Mouse (Mus musculus) layer of hippocampus, postnatal 14 days (tissue): ENCODE results near the gene Irf9. TPM values are rescaled to one million over a fixed set of nuclear protein-coding genes. Genes with fewer than 3 reads are reported as not detected.

ENCODE experiments used
- DNase-seq, 2 experiments: peaks; one replicate each; pipeline ENCODE4 v3.0.0; 2021 to 2022; ENCODE audit warnings: low spot score in 2 of 2, mixed read lengths in 1 of 2
- total RNA-seq, 2 experiments: library from RNA; stranded (reverse); gene quantifications; 2 replicates each; pipeline ENCODE4 v1.2.3; 2021

Irf9 gene
- total RNA-seq, 2 experiments from 2014 or later, result 8.2 to 8.5 TPM

DNA sequence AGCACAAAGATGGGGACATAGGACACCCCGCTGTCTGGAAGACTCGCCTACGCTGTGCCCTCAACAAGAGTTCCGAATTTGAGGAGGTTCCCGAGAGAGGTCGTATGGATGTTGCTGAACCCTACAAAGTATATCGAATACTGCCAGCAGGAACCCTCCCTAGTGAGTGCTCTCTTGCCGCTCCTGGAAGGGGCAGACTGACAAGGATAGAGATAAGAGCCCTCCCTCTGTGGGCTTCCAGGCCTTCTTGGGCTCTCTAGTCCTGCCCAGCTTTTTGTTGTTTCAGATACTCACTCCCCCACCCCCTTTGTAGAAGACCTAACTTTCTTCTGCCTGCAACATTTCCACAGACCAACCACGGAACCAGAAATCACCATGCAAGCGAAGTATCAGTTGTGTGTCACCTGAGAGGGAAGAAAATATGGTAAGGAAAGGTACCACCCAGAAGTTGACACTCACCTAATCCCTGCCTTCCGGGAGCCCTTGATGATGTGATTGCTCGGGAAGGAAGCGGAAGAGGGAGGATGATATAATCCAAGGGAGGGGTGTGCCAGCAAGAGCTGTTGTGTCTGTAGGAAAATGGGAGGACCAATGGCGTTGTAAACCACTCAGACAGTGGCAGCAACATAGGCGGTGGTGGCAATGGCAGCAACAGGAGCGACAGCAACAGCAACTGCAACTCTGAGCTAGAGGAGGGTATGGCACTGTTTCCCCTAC is 2.5 kb downstream of the Irf9 start:
- no peak for DNase-seq

DNA sequence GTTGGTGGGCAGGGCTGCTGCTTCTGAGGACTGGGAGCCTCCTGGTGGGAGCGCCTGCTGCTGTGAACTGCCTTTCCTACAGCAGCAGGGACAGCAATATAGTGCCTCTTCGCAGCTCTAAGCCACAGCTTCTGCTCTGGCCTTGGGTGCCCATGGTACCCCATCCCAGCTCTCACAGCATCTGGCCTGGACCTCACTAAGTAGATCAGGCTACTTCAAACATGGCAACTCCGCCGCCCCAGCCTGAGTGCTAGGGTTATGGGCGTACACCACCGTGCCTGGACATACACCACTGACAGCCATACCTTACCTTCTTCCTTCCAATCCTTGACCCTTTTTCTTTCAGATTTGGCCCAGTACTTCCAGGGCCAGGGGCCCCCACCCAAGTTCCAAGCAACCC is 5.0 kb downstream of the Irf9 start:
- no peak for DNase-seq

DNA sequence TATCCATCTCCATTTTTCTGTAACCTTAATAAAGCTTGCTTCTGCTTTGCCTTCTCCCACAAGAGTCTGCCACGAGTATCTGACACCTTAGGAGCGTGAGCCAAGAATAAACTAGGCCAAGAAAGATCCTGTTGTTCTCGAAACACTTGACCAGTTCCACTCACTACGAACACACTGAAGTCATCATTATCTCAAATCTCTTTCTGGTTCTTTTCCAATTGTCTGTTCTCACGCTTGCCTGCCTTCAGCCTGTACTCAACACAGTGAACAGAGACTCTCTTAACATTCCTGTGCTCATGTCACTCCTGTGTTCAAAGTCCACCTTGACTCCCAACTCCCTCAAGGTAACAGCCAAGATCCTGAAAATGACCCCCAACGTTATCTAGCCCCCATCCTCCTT is 10.0 kb downstream of the Irf9 start:
- DNase-seq, result no peak

DNA sequence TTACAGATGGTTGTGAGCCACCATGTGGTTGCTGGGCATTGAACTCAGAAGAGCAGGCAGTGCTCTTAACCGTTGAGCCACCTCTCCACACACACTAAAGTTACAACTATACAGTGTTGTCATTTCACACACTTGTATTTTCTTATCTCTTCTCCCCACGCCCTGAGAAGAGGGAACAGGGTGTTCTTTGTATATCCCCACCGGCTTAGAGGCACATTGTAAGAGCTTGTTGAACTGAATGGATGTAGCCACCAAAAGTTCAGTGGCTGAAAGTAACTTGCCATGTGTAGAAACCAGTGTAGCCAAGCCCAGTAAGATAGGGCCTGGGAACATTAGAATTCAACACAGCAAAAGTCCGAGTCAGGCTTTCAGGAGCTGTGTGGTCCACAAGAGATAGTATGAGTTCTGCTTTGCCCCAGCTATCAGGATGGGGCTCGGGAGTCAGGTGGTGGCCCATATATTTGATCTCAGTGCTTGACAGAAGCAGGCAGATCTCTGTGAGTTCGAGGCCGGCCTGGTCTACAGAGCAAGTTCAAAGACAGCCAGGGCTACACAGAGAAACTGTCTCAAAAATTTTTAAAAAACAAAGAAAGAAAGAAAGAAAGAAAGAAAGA is 11.3 kb downstream of the Irf9 start:
- no peak for DNase-seq

DNA sequence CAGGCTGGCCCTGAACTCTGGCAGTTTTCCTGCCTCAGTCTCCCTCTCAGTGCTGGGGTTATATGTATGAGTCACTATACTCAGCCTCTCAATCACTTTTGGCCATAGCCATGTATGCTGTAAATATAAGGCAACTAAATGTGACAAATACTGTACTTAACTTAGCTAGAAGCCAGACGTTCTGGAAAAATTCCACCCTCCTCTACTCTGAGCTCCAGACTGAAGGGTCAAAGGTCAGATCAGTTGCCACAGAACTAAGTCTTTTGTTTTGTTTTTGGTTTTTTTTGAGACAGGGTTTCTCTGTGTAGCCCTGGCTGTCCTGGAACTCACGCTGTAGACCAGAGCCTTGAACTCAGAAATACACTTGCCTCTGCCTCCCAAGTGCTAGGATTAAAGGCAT is 12.5 kb downstream of the Irf9 start:
- no peak for DNase-seq

DNA sequence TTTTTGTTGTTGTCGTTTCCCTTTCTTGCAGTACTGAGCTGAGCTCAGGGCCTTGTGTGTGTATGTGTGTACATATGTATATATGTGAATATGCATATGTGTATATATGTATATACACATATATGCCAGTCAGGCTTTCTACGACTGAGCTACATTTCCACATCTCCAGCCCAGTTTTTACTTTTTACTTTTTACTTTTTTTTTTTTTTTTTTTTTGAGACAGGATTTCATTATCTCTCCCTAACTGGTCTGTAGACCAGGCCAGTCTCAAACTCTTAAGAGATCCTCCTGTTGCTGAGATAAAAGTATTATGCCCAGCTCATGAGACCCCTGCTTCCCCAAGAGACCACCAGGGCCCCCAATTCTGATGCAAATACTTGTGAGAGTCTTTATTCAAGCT is 13.5 kb downstream of the Irf9 start:
- no peak for DNase-seq

DNA sequence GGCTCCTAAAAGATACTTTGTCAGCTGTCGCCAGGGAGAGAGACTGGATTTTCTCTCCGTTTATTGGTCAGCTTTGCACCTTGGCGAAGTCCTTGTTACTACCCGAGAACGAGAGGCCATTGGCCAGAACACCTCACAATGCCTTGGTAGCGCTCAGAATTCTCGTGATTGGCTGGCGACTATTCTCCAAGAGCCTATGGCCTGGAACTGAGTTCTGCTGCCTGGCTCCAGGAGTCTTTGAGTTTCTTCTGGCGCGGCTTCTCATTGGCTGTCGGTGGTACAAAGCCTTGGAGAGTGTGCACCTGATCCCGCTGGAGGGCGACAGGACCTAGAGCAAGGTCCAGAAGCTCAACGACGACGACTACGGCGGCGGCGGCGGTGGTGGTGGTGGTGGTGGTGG is 14.5 kb downstream of the Irf9 start, which contains the start of gene Rec8:
Gene Rec8, plus strand, starts transcription at position 216 of the 400 bp plus-strand sequence.
- no peak for DNase-seq

DNA sequence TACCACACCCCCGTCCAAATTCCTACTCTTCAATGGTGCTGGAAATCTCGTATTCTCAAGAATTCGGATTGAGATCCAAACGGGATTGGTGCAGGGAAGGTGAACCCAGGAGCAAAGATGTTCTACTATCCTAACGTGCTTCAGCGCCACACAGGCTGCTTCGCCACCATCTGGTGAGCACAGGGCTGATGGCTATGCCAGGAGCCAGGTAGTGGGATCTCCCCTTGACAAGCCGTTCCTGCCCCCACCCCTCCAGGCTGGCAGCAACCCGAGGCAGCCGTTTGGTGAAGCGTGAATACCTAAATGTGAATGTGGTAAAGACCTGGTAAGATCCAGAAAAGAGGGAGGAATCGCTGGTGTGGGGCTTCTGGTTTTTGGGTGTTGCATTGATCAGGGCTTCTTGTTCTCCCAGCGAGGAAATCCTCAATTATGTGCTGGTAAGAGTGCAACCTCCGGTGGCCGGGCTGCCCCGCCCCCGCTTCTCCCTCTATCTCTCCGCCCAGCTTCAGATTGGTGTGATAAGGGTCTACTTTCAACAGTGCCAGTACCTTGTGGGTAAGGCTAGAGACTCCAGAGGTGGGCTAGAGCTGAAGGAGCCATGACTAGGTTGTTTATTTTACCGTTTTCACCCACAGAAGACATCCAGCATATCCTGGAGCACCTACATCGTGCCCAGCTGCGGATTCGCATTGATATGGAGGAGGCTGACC is 15.3 kb downstream of the Irf9 start:
- no peak for DNase-seq

DNA sequence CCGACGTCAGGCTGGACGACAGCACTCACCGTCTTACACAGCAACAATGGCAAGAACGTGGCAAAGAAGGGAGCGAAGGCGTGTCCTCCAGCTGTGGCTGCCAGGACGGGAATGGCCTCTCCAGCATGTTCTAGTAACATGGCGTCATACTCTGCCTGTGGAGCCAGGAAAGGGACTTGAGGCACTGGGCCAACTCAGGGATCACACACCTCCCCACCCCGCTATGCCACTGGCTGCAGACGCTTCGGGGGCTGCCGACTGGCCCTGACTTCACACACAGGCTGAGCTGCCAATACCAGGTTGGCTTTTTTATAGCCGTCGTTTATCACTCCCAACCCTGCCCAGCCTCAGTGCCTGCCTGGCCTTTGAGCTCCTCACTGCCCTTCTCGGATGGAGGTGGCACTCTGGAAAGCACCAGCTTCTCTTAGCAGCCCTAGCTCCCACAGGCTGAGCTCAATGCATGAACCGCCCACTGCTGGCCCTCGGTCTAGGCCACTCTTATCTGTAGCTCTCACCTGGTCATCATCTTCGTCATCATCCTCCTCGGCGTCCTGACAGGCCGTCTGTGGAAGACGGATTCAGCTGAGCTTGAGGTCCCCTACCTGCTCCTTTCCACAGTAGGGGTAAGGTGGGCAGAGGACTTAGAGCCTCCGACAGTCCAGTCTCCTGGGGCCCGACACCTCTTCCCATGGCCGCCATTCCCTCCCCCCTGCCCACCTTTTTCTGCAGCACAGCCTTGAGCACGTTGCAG is 24.9 kb downstream of the Irf9 start:
- no peak for DNase-seq

DNA sequence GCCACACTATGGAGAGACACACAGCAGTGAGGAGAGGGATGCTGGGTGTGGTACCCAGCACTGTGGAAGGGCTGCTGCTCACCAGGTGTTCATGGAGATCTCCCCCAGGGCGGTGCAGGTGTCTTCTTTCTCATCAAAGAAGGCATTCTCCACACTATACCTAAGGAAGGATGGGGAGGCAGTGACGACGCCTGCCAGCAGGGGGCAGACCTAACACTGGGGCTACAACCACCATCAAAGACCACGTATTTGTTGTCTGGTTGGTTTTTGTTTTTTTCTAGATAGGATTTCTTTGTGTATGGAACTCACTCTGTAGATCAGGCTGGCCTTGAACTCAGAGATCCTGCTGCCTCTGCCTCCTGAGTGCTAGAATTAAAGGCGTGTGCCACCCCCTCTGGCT is 25.9 kb downstream of the Irf9 start:
- no peak for DNase-seq

DNA sequence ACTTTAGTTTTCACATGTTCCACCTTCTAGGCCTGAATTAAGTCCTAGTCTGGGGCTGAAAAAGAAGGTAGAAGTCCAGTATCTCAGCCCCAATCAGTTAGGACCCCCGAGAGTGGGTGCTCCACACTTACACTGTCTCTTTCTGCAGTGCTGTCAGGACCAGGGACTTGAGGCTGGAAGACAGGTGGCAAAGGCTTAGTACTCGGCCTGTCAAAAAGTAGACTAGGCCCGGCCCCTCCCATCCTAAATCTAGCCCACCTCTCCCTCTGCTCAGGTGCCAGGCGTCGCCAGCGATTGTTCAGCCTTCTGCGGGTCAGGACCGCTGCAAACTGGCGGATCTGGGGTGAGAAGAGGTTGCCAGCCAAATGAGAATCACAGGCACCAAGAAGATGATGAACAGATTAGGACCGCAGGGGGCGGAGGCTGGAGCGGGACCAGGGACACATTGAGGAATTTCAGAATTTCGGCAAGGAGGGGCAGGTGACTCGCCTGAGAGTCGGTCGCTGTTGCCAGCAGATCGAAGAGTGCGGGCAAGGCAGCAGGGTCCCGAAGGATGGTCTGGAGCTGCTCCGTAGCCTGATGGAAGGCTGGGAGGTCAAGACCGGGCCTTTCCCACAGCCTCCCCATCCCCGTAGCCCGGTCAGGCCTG is 31.6 kb downstream of the Irf9 start:
- peak in 1 of 2 experiments; percentile 42 for DNase-seq

DNA sequence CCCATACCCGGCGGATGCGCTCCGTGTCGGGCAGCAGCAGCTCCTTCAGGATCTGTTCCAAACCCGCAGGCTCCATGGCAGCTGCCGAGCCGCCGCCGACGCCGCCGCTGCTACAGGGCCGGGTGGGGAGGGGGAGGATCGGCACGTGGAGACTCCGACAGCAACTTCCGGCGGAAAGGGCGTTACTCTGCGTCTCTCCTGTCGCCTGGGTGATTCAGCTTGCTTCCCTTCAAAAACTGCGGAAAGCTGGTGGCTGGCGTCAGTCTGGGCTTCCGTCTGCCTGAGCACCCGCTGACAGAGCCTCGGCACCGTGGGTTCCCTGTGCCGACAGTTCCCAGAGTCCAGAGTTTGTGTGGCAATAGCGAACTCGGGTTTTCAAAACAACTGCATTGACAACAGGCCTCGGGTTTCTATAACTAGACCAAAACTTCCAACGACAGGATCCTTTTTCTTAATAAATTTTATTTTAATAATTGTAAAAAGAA is 32.2 kb downstream of the Irf9 start, which contains the start of gene Ipo4:
Gene Ipo4, minus strand, starts transcription at position 435 of the 485 bp plus-strand sequence.
- DNase-seq, result peak; percentile 83 to 93

DNA sequence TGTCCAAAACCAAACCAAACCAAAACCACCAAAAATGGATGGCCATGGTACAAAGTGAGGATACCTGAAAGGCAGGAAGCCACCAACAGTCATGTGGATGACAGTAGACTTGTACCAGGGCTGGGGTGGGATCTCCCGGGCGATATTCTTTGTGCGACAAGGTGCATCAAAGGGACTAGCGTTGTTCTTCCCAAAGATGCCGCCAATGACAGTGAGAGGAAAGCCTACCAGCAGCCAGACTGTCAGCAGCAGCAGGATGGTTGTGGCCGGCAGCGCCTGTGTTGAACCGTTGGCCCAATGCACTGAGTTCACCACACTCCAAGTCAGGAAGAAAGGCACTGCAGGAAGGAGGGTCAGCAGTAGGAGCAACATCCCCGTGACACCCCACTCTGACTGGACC is 34.4 kb downstream of the Irf9 start, which contains the start of gene Gm49378:
Gene Gm49378, minus strand, starts transcription at position 101 of the 400 bp plus-strand sequence.
- DNase-seq, result no peak

DNA sequence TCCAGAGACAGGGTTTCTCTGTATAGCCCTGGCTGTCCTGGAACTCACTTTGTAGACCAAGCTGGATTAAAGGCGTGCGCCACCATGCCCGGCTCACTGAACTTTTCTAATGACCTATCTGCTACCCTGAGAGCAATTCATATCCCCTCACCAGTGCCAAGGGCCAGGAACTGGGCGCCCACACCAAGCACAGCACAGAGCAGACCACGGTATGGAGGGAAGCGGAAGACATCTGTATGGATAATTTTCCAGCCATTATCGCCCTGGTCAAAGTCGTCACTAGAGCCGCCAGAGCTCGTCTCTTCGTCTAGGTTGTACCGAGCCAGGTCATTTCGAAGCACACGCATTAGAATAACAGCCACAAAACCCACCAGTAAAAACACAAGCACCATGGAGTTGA is 37.4 kb downstream of the Irf9 start:
- no peak for DNase-seq

DNA sequence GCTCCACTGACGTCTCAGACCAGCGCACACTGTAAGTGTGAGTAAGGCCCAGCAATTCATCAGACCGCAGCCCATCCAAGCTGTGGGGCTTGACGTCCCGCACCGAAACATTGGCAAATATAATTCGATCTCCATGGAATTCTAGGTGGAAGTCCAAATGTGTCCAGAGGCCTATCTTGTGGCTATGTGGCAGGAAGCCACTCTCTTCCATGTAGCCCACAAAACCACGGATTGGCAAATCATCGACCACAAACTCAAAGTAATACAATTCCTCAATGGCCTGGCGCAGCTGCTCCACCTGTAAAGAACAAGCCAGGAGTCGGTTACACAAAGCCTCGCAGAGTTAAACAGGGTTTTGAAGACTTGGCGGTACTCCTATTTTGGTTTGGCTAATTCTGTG is 37.9 kb downstream of the Irf9 start:
- no peak for DNase-seq

DNA sequence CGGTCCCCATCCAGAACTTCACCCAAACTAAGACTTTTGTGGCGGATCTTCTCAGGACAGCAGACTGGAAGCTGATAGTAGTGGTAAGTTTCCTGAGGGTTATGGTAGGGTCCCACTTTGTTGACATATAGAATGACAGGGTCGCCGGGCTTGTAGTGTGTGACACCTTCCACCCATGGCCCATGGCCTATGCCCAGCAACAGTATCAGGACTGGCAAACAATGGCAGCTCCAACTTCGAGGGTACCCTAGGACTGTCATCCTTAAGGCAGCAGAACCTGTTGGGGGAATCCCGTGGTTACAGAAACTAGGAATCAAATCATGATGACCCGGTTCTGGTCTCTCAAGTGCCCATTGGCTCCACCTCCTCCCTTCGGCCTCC is 39.3 kb downstream of the Irf9 start:
- no peak for DNase-seq

DNA sequence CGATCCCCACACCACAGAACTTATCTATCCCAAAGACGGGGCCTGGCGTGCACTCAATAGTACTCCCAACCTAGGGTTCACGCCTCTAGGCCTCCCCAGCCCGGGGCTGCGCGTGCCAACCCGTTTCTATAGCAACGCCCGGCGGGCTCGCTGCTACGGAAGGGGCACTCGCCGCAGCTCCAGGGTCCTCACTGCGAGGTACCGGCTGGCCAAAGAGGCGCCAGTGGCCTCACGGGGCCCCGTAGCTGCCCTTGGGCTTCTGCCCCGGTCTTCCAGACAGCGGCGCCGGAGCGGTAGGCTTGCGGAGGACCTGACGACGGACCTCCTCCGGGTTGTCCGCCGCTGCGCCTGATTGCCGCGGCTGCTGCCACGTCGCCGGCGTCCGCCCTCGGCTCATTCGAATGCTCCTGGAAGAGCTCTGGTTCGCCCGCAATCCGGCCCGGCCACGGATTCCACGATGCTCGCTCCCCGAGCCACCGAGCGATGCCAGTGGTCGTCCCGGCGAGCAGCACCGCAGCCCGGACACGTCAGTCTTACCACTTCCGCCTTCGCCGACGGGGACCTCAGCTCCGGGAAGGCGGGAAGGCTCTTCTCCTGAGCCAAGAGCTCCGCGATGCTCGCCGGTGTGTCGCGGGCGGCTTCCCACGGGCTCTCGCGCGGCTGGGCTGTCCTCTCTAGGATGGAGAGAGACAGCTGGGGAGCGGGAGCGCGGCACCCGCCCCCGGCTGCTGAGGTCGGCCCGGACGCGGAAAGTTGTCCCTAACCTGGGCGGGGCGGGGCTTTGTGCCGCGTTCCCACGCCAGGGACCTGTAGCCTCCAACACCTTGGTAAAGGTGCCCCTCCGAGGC is 39.9 kb downstream of the Irf9 start, which contains the start of gene Tm9sf1:
Gene Tm9sf1, minus strand, starts transcription at position 747 of the 848 bp plus-strand sequence.
- peak; percentile 86 to 95 for DNase-seq

DNA sequence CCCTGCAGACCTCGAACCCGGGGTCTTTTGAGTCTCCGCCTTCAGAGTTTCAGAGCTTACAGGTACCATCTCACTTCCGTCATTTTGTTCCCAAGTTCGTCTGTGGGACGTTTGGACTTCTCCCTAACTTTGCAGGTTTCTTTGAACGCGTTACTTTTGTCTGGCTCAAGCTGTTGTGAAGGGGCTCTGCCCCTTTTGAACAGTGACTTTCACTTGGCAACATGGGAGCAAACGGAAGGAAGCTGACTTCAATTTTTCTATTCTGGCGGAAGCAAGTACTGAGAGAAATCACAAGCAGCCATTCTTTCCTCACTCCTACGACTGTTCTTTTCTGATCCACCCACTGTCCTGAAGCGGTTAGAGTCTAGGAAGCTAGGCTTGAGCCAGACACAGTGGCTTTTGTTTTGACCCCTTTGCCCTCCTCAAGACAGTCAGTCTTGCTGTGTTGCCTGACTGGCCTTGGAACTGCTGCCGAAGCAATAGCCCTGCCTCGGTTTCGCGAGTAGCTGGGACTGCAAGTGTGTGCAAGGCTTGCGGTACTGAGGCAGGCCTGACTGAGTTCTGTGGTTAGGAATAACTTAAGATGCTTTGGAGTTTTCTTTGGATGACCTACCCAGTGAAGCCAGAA is 41.0 kb downstream of the Irf9 start:
- DNase-seq, result no peak

DNA sequence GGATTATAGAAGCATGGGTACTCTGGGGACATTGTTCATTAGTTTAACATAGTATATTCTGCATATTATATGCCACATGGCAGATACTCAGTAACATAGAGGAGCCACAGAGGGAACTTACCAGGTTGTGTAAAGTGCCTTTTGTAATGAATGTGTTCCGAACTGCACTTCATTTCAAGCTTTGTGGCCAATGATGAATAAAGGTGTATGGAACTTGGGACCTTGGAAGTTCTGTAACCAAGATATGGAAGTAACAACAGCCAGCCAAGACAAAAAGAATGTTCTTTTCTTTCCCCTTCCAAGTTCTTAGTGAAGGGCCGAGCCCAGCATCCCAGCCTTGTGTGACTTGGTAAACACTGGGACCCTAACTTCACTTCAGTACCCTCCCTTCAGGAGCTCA is 46.5 kb downstream of the Irf9 start, which contains the start of gene Tssk4:
Gene Tssk4, plus strand, starts transcription at position 301 of the 400 bp plus-strand sequence.
- DNase-seq, result no peak
